Mouse (Mus musculus): ENCODE measurements around the gene Mcm7. TPM values are rescaled to one million over a fixed set of nuclear protein-coding genes. Genes with fewer than 3 reads are reported as not detected.

The Mcm7 gene
- total RNA-seq (2023), result 10 to 100 TPM; 76.0 to 81.5 TPM

GRCm38 (mm10) chr5:138171695-138172491, at the start of gene Mcm7, which contains the start of gene Ap4m1:
Gene Mcm7, minus strand, starts transcription at chr5:138172422.
Gene Ap4m1, plus strand, starts transcription at chr5:138172002.

GRCm38 (mm10) chr5:138193771-138194727, 21.8 kb upstream of the Mcm7 start, which contains the start of gene Mblac1:
Gene Mblac1, plus strand, starts transcription at chr5:138194314.

GRCm38 (mm10) chr5:138186950-138187638, 14.9 kb upstream of the Mcm7 start, which contains the start of the genes Taf6 and Cnpy4:
Gene Taf6, minus strand, starts transcription at chr5:138187451.
Gene Cnpy4, plus strand, starts transcription at chr5:138187485.

GRCm38 (mm10) chr5:138160842-138161665, 11.2 kb downstream of the Mcm7 start, which contains the start of gene Cops6:
Gene Cops6, plus strand, starts transcription at chr5:138161071.

GRCm38 (mm10) chr5:138155443-138155976, 16.7 kb downstream of the Mcm7 start, which contains the start of gene Zfp113:
Gene Zfp113, minus strand, starts transcription at chr5:138155744.

GRCm38 (mm10) chr5:138116255-138117198, 55.7 kb downstream of the Mcm7 start, which contains the start of gene Zscan21:
Gene Zscan21, plus strand, starts transcription at chr5:138116903.

Other genes with a start within 250 kb of the Mcm7 start
- gene Gjc3, start 209.3 kb downstream of the Mcm7 start, total RNA-seq (2023), result not detected
- gene Azgp1, start 190.9 kb downstream of the Mcm7 start, total RNA-seq (2023), result not detected
- gene Smok3a, start 151.2 kb downstream of the Mcm7 start, total RNA-seq (2023), result not detected
- gene Smok3b, start 151.0 kb downstream of the Mcm7 start, total RNA-seq (2023), result not detected
- not detected for gene Smok3c, start 119.2 kb downstream of the Mcm7 start, total RNA-seq (2023)
- gene Zkscan1, start 87.3 kb downstream of the Mcm7 start, total RNA-seq (2023), result 10 to 100 TPM; 22.9 to 24.4 TPM
- gene Zscan21, start 55.5 kb downstream of the Mcm7 start, total RNA-seq (2023), result 10 to 100 TPM; 13.3 to 18.2 TPM
- gene Zfp113, start 16.7 kb downstream of the Mcm7 start, total RNA-seq (2023), result 10 to 100 TPM in 1 of 2 experiments, 1 to 10 TPM in 1; 9.4 to 10.4 TPM
- gene Cops6, start 11.4 kb downstream of the Mcm7 start, total RNA-seq (2023), result 10 to 100 TPM; 52.3 to 55.0 TPM
- gene Ap4m1, start 420 bp downstream of the Mcm7 start, total RNA-seq (2023), result 10 to 100 TPM; 28.2 to 28.4 TPM
- 10 to 100 TPM; 27.6 to 32.2 TPM for gene Taf6, start 15.0 kb upstream of the Mcm7 start, total RNA-seq (2023)
- gene Cnpy4, start 15.1 kb upstream of the Mcm7 start, total RNA-seq (2023), result 10 to 100 TPM; 16.9 to 17.7 TPM
- 1 to 10 TPM; 1.3 to 2.1 TPM for gene Mblac1, start 21.9 kb upstream of the Mcm7 start, total RNA-seq (2023)
- not detected for gene Nxpe5, start 53.5 kb upstream of the Mcm7 start, total RNA-seq (2023)
- 10 to 100 TPM; 38.1 to 38.9 TPM for gene Lamtor4, start 83.1 kb upstream of the Mcm7 start, total RNA-seq (2023)
- 10 to 100 TPM; 58.2 to 71.8 TPM for gene BC037034, start 91.6 kb upstream of the Mcm7 start, total RNA-seq (2023)
- gene Gal3st4, start 100.4 kb upstream of the Mcm7 start, total RNA-seq (2023), result not detected
- gene Gm43720, start 107.5 kb upstream of the Mcm7 start, total RNA-seq (2023), result not detected
- gene Gpc2, start 107.6 kb upstream of the Mcm7 start, total RNA-seq (2023), result 1 to 10 TPM; 1.4 to 1.5 TPM
- not detected for gene Stag3, start 107.8 kb upstream of the Mcm7 start, total RNA-seq (2023)
- 1 to 10 TPM; 3.6 to 6.8 TPM for gene Pvrig, start 169.5 kb upstream of the Mcm7 start, total RNA-seq (2023)

Measured in T-cell, adult 66 days (primary cell).